Mouse (Mus musculus) mouse trophoblast stem cell (cell line): ENCODE measurements around the gene Gm10837.
"Not testable (repeated sequence)": the region's sequence is repeated elsewhere in the genome, so short reads cannot be mapped to it uniquely, and the experiment has no call there.

Source experiments
- in situ Hi-C, 2 experiments: fragments of 300-500 bp; cut with MseI, MboI; formaldehyde crosslinking; loops; 2 replicates in 1 of 2; 3 replicates in 1 of 2; pipeline ENCODE4 v1.15.1; 2025

The Gm10837 gene

DNA sequence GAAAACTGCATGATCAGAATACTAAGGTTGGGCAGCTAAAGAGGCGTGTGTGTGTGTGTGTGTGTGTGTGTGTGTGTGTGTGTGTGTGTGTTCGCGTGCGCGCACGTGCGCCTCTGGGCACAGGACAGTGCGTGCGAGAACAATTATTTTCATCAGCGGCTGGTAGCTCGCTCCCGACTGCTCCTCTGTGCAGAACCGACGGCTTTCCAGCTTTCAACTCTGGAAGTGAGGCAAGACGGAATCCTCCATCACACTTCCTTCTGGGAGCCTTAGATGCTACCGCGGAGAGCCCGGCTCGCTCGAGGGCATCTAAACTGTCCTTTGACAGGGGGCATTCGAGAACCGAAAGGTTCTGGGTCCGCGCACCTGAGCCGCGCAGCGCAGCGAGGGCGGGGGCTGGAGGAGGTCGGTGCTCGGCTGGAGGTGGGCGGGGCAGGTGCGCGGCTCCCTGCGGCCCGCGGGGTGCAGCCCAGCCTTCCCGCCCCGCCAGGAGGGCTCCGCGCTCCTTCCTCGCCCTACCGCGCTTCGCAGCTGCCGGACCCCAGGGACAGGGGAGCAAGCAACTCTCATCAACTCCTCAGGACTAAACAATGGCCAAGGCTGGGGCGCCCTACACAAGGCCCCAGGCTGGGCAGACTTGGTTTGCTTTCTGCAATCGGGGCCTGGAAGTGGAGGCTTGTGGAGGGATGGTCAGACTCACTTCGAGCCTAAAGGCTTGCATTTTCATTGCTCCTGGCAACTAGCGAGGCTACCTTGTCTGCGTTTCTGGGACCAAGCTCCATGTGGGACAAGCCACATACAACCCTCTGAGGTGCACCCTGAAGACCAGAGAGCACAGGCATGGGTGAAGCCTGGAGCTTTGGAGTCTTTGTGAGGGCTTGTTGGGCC lies at the start of gene Gm10837:
Gene Gm10837, plus strand, starts transcription at position 146 of the 888 bp plus-strand sequence.
- in situ Hi-C loops, result no loop called here

GRCm38 (mm10) chr14:122449601-122450495 lies 40.5 kb upstream of the Gm10837 start:
- in situ Hi-C loops, result no loop called here

GRCm38 (mm10) chr14:122450496-122451382 lies 39.6 kb upstream of the Gm10837 start, which contains the start of gene Gm5089:
TSS of gene Gm5089 (minus strand) at chr14:122451115.
- in situ Hi-C loops, result no loop called here

DNA sequence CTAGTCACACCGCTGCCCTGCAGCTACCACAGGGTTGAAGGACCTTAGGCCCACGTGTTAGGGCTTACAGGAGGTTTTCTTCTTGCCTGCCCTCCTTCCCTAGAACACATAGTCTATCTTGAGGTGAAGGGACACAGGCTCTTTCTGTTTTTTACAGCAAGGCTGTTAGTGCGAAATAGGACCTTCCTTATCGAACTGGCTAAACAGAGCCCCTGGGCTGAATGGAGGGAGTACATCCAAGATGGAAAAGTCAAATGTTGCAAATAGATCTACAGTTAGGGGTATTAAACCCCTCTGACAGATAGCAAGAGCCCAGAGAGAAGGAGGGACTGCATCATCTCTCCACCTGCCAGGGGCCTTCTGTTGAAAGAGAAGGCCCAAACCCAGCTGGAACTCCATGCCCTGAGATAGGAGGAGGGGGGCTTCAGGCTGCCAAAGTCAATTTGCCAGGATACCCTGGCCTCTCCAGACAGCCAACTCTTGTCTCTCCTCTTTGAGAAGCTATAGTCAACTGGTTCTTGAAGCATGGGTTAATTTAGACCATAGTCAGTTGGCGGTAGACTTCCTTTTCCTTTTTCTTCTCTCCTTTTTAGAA lies 38.7 kb upstream of the Gm10837 start:
- in situ Hi-C loops, result no loop called here

DNA sequence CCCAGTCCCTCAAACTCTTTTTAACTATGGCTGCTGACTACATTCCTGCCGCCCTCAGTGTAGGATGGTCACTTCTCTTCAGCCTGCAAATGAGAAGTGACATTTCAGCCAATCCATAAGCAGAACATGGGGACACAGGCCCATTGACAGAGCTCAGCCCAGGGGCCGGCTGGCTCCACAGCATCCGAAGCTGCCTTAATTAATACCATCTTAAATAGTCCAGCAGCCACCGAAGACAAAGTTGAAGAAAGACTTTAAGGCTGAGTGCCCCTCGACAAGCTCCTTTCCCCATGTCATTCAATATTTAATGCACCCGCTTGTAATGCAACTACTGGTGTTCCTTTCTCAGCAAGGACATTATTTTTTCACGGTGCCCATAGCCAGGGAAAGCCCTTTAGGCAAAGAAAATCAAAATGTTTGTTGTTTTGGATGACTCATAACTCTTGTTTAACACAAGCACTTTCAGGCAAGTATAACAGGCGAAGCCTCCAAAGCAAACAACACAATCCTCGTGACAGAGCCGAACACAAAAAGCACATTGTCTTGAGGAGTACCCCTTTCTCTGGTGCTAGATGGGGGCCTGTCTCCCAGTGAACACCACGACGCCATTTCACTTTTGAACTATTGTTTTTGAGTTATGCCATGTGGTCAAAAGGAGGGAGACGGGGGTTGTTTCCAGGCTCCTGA lies 37.5 kb upstream of the Gm10837 start:
- in situ Hi-C loops, result no loop called here

- in situ Hi-C loops, result no loop called here
These were observed 36.9 kb upstream of the Gm10837 start for GRCm38 (mm10) chr14:122453388-122453995.

GRCm38 (mm10) chr14:122453996-122454738 lies 36.2 kb upstream of the Gm10837 start:
- in situ Hi-C loops, result no loop called here

DNA sequence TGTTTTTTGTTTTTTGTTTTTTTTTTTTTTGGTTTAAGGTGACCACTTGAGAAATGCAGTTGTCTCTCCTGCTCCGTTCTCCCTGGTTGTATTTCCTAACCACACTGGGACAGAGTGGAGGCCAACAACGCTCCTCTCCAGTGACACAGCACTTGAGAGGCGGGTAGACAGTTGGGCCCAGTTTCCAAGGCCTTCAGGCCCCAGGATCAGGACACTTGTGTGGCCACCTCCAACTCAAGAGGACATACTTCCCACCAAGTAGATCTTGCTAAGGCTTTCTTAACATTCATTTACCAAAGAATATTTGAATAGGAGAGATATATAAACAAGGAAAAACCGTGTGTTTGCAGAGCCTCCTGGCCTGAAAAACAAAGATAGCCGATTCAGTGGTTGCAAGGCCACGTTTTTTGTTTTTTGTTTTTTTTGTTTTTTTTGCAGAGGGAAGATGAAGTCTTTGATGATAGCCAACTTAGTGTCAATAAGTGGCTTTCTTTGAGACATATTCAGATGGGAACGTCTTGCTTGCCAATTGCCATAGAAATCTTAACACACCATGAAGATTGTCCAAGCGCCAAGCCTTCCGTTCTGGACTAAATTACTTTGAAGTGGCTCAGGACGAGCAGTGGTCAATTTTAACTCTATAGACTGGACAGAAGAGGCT lies 35.4 kb upstream of the Gm10837 start:
- in situ Hi-C loops, result no loop called here

DNA sequence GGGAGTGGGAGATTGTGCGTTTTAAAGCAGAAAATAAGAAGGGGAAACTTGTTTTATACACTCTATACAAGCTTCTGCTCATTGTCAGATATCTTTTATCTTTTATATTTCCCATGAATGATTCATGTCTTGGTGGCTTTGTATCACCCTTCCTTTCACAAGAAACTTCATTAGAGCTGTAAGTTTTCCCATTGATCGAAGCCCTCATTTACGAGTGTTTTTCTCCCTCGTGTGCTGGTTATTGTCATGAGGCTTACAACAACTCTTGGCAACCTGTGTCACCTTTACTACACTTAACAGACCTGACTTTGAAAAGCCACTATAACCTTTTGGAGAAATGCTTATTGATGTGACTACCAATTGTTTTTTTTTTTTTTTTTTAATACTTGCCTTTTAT lies 34.8 kb upstream of the Gm10837 start:
- in situ Hi-C loops, result no loop called here

GRCm38 (mm10) chr14:122459332-122459731 lies 31.1 kb upstream of the Gm10837 start:
- in situ Hi-C loops, result not testable (repeated sequence)

- in situ Hi-C loops, result no loop called here
These were observed 30.6 kb upstream of the Gm10837 start for GRCm38 (mm10) chr14:122459776-122460175.

DNA sequence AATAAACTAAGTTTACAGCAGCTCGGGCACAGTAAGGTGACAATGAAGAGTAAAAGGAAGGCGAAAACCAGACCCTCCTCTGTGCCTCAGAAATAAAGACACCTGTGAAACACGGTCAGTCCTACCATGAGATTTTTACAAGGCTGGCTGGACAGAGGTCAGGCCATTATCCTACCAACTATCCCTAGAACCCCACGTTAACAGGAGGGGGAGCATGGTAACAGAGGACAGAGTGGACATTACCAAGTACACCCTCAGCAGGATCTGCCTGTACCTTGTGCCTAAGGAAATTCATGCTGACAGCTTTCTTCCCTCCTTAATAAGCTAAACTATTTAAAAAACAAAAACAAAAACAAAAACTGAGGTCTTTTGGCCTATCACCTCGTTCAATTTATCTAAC lies 30.2 kb upstream of the Gm10837 start:
- in situ Hi-C loops, result no loop called here

DNA sequence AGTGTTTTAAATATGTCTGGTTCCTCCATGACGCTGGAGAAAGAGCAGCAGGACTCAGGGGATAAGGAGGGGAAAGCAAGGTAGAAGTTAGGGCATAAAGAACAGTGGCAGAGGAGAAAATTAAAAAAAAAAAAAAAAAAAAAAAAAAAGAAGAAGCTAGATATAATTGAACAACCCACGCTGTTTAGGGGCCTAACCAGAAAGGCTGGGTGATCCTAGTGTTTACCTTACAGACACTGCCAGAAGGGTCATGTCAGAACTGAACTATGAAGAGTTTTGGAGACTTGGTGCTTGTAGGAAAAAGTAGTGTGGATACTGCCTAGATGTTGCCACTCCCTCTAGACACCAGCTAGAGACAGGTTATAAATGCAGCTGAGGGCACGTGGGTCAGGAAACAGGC lies 28.9 kb upstream of the Gm10837 start:
- in situ Hi-C loops, result no loop called here

- in situ Hi-C loops, result no loop called here
These were observed 28.4 kb upstream of the Gm10837 start for GRCm38 (mm10) chr14:122461966-122462365.

DNA sequence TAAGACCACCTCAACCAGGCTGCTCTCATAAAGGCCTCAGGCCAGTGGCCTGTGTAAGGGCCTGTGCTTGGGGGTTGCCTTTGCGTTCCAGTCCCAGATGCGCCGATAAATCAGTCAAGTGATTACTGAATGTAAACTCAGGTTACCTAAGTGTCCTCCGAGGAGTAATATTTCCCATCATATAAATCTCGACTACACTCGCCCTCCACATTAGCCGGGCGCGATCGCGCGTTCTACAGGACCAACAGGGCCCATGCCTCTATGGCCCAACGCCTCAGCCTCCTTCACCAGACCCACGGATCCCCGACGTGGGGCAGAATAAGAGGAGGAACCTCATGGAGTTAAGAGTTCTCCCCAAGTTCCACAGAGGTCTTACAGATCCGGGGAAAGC lies 27.7 kb upstream of the Gm10837 start:
- in situ Hi-C loops, result no loop called here

DNA sequence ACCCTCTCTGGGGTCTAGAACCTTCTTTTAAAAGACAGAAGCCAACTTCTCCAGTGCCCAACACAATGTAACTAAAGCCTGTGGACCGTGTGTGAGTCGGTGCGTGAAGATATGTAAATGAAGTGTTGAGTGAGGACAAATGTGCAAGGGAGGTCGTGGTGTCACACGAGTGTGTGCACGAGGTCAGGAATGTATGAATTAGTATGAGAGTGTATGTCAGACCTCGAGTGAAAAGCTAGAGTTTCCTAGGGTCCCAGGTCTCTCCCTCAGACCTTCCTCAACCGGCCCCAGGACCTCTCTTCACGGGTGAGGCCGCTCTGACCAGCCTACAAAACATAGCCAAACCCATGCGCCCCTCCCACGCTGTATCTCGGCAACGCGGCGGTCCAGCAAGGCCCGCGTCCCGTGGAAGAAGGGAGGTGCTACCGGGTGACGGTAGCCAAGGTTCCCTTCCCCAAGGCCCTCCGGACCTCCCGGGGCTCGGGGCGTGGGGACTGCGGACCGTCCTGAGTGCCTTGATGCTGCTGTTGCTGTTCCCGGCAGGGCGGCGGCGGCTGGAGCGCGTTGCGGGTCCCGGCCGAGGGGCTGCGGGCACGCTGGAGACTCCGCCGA lies 27.2 kb upstream of the Gm10837 start:
- in situ Hi-C loops, result no loop called here

GRCm38 (mm10) chr14:122463734-122464341 lies 26.5 kb upstream of the Gm10837 start:
- in situ Hi-C loops, result not testable (repeated sequence)

GRCm38 (mm10) chr14:122464351-122464762 lies 26.0 kb upstream of the Gm10837 start:
- in situ Hi-C loops, result no loop called here
